Mouse (Mus musculus) right cerebral cortex, adult 18-20 months (tissue): ENCODE measurements at regions not wholly inside any gene's neighbourhood (a gene's known extent, or its start where the extent isn't known, plus 50 kb on each side); places are given as distances from the start of the nearest gene placed in this dataset.
A peak's percentile ranks its signal among the peaks of the same experiment; 100 is the strongest.

Source experiments
- DNase-seq: peaks from one replicate; pipeline ENCODE4 v3.0.0; 2022; ENCODE audit warnings: mixed read lengths

- DNase-seq: no peak
Observed at GRCm38 (mm10) chr4:26273754-26274153, 72.9 kb downstream of the Manea start.

- no peak for DNase-seq
Observed at GRCm38 (mm10) chr4:26259230-26260029, 87.3 kb downstream of the Manea start.

- no peak for DNase-seq
Observed at GRCm38 (mm10) chr4:26255889-26256288, 90.8 kb downstream of the Manea start.

GRCm38 (mm10) chr4:26247925-26248856 lies 98.5 kb downstream of the Manea start:
- DNase-seq: peak; percentile 53

GRCm38 (mm10) chr4:26223267-26223666 lies 123.4 kb downstream of the Manea start:
- DNase-seq: no peak
